Mouse (Mus musculus) bone marrow, adult 2 months (tissue): ENCODE data around the gene Tbx4. TPM values are rescaled to one million over a fixed set of nuclear protein-coding genes. Genes with fewer than 3 reads are reported as not detected.

ENCODE experiments used
- H3K27ac ChIP-seq: fragments of 200-500 bp; 2 replicates; pipeline ENCODE4 v1.5.1; 2012; ENCODE audit warnings: low read depth, mild to moderate bottlenecking, control low read depth, inconsistent platforms, low read length; ENCODE audit not compliant: control insufficient read depth, poor library complexity, insufficient read depth
- H3K4me1 ChIP-seq: fragments of 200-500 bp; 2 replicates; pipeline ENCODE4 v1.6.1; 2011; ENCODE audit warnings: low read length; ENCODE audit not compliant: control insufficient read depth, insufficient read depth
- H3K4me3 ChIP-seq: fragments of 200-500 bp; replicated peaks from 2 replicates; pipeline ENCODE3; 2011; ENCODE audit warnings: mild to moderate bottlenecking, low read depth, low read length, control low read depth; ENCODE audit not compliant: control insufficient read depth
- CTCF ChIP-seq: fragments of 200-500 bp; IDR thresholded peaks from 2 replicates; pipeline ENCODE4 v1.5.1; 2011; ENCODE audit warnings: low read length, control low read depth; ENCODE audit not compliant: control insufficient read depth, insufficient read depth
- POLR2A ChIP-seq: fragments of 200-500 bp; IDR thresholded peaks from 2 replicates; pipeline ENCODE4 v1.6.1; 2011; ENCODE audit warnings: low read depth, mild to moderate bottlenecking, control low read depth, low read length, borderline replicate concordance; ENCODE audit not compliant: control insufficient read depth
- WGBS: fragments of 180-500 bp; shearing (Covaris S2); methylation state at CpG from one replicate; pipeline ENCODE4 v1.1.7; 2018; 5-methylcytosine and 5-hydroxymethylcytosine counted together
- polyA plus RNA-seq: library from polyadenylated mRNA; stranded (reverse); fragments of >200 nt; gene quantifications from 2 replicates; pipeline ENCODE4 v1.2.4, GENCODE M21; 2011; ENCODE audit warnings: low replicate concordance; ENCODE audit not compliant: missing spikeins, insufficient read depth, insufficient read length

The Tbx4 gene
- polyA plus RNA-seq, 1 experiment: not detected

- 77% methylated on average over 7 of the region's 7 CpGs for WGBS
- no peak overlapping the region for H3K27ac ChIP-seq
- TF ChIP-seq CTCF (no peak), POLR2A (no peak)
- H3K4me3 ChIP-seq: no peak overlapping the region
- no peaks in the 10 kb centered on the region for H3K4me1 ChIP-seq
Measured at GRCm38 (mm10) chr11:85913506-85913905, 27.3 kb downstream of the Tbx4 start.

GRCm38 (mm10) chr11:85917091-85917992 lies 31.1 kb downstream of the Tbx4 start:
- 75% methylated on average over 12 of the region's 12 CpGs for WGBS
- H3K4me3 ChIP-seq: no peak overlapping the region

GRCm38 (mm10) chr11:85917993-85918325 lies 31.7 kb downstream of the Tbx4 start:
- 67% methylated on average over 11 of the region's 11 CpGs for WGBS
- Histone ChIP-seq H3K4me1 (no peaks in the 10 kb centered on the region), H3K4me3 (no peak overlapping the region), H3K27ac (no peak overlapping the region)
- TF ChIP-seq POLR2A (no peak), CTCF (no peak)

More at GRCm38 (mm10) chr11:85917091-85917992, 31.1 kb downstream of the Tbx4 start:
- TF ChIP-seq POLR2A (no peak), CTCF (no peak)
- Histone ChIP-seq H3K4me1 (no peaks in the 10 kb centered on the region), H3K27ac (no peak overlapping the region)

GRCm38 (mm10) chr11:85918388-85918940 lies 32.2 kb downstream of the Tbx4 start:
- WGBS: 74% methylated on average over 10 of the region's 10 CpGs
- TF ChIP-seq CTCF (no peak), POLR2A (no peak)
- Histone ChIP-seq H3K27ac (no peak overlapping the region), H3K4me3 (no peak overlapping the region), H3K4me1 (no peaks in the 10 kb centered on the region)

GRCm38 (mm10) chr11:85925294-85925743 lies 39.1 kb downstream of the Tbx4 start:
- Histone ChIP-seq H3K27ac (no peak overlapping the region), H3K4me3 (no peak overlapping the region), H3K4me1 (no peaks in the 10 kb centered on the region)
- WGBS: 1% methylated on average over 19 of the region's 19 CpGs
- TF ChIP-seq CTCF (no peak), POLR2A (no peak)

- Histone ChIP-seq H3K4me3 (no peak overlapping the region), H3K4me1 (no peaks in the 10 kb centered on the region), H3K27ac (no peak overlapping the region)
- TF ChIP-seq POLR2A (no peak), CTCF (no peak)
- 12% methylated on average over 16 of the region's 16 CpGs for WGBS
Measured at GRCm38 (mm10) chr11:85926287-85926764, 40.1 kb downstream of the Tbx4 start.

- no peak overlapping the region for H3K4me3 ChIP-seq
- TF ChIP-seq CTCF (no peak), POLR2A (no peak)
- WGBS: 68% methylated on average over 4 of the region's 4 CpGs
Measured at GRCm38 (mm10) chr11:85928106-85928505, 41.9 kb downstream of the Tbx4 start.

GRCm38 (mm10) chr11:85929651-85930050 lies 43.4 kb downstream of the Tbx4 start:
- TF ChIP-seq POLR2A (no peak), CTCF (no peak)
- Histone ChIP-seq H3K4me3 (no peak overlapping the region), H3K27ac (no peak overlapping the region), H3K4me1 (no peaks in the 10 kb centered on the region)
- WGBS: 81% methylated on average over 6 of the region's 6 CpGs

More at GRCm38 (mm10) chr11:85928106-85928505, 41.9 kb downstream of the Tbx4 start:
- Histone ChIP-seq H3K4me1 (no peaks in the 10 kb centered on the region), H3K27ac (no peak overlapping the region)
